In genomic region chr14:54877048-54877715, GRCm38 (mm10) we compare ENCODE assay signal across 7 mouse cellular contexts. TPM values are rescaled to one million over a fixed set of nuclear protein-coding genes. Genes with fewer than 3 reads are reported as not detected.
DNase-seq lines count a peak whose midpoint lies in the region; ATAC-seq lines count a peak whose summit lies in the region.

Gene Ppp1r3e, minus strand, starts transcription at chr14:54877550.

- peak within 1 kb of the TSS; percentile 76 for H3K4me3 ChIP-seq in intestine, embryonic 14.5 days (ENCODE audit: low read depth, low read length)
- H3K4me3 ChIP-seq in limb, embryonic 10.5 days = peak within 1 kb of the TSS; percentile 67
- H3K4me3 ChIP-seq in midbrain, embryonic 11.5 days (ENCODE audit: low read depth, low read length) = peak within 1 kb of the TSS; percentile 65

- no peaks in the 10 kb centered on the region for H3K9me3 ChIP-seq in intestine, embryonic 14.5 days (ENCODE audit: control insufficient read depth, low read length)
- H3K9me3 ChIP-seq in limb, embryonic 10.5 days (replicated peaks) = no peaks in the 10 kb centered on the region
- H3K9me3 ChIP-seq in midbrain, embryonic 11.5 days (ENCODE audit: control insufficient read depth, low read length) = no peaks in the 10 kb centered on the region

- peak within 1 kb of the TSS; percentile 76 for H3K27ac ChIP-seq in intestine, embryonic 14.5 days (ENCODE audit: low read depth)
- H3K27ac ChIP-seq in limb, embryonic 10.5 days = peak within 1 kb of the TSS; percentile 72
- H3K27ac ChIP-seq in midbrain, embryonic 11.5 days (ENCODE audit: low read depth, low read length) = peak within 1 kb of the TSS; percentile 71

- peak within 1 kb of the TSS; percentile 86 for H3K4me2 ChIP-seq in intestine, embryonic 14.5 days (ENCODE audit: low read length)
- peak within 1 kb of the TSS; percentile 99 for H3K4me2 ChIP-seq in midbrain, embryonic 11.5 days

- under 1% methylated on average over 59 of the region's 61 CpGs for WGBS in intestine, embryonic 14.5 days
- under 1% methylated on average over 61 of the region's 61 CpGs for WGBS in limb, embryonic 10.5 days
- WGBS in midbrain, embryonic 11.5 days = under 1% methylated on average over 51 of the region's 61 CpGs

- no peaks in the 10 kb centered on the region for H3K36me3 ChIP-seq in intestine, embryonic 14.5 days (ENCODE audit: control insufficient read depth, insufficient read depth, low read length)
- no peaks in the 10 kb centered on the region for H3K36me3 ChIP-seq in limb, embryonic 10.5 days
- no peaks in the 10 kb centered on the region for H3K36me3 ChIP-seq in midbrain, embryonic 11.5 days (ENCODE audit: control insufficient read depth, insufficient read depth, low read length)

- peak; percentile 86 for ATAC-seq in intestine, embryonic 14.5 days (replicated peaks; ENCODE audit: low FRiP score, low TSS enrichment, low read depth)
- ATAC-seq in midbrain, embryonic 11.5 days (ENCODE audit: low FRiP score) = peak; percentile 80

- peak within 1 kb of the TSS; percentile 78 for H3K9ac ChIP-seq in intestine, embryonic 14.5 days (ENCODE audit: low read length)
- H3K9ac ChIP-seq in midbrain, embryonic 11.5 days (ENCODE audit: low read length) = peak within 1 kb of the TSS; percentile 88

- intact Hi-C loops in gastrocnemius, postnatal 36 days (cut with DNase I) = no loop called here

- DNase-seq in adrenal gland, adult 8-10 months = peak; percentile 64
- peak; percentile 76 for DNase-seq in embryo, embryonic 11 days
- peak; percentile 53 to 66 for DNase-seq in gastrocnemius, postnatal 36 days
- peak; percentile 86 for DNase-seq in intestine, embryonic 14.5 days (ENCODE audit: low spot score)
- peak; percentile 73 for DNase-seq in limb, embryonic 10.5 days (ENCODE audit: low spot score)
- DNase-seq in midbrain, embryonic 11.5 days (ENCODE audit: low spot score, missing footprints) = peak; percentile 96
- DNase-seq in spleen, adult 12 weeks (ENCODE audit: low spot score) = peak; percentile 43

- 0 out of 2 replicates have a peak, but pooled peaks cover 4% of the 10 kb centered on the region for H3K27me3 ChIP-seq in intestine, embryonic 14.5 days (replicated peaks; ENCODE audit: control insufficient read depth, insufficient read depth, low read length)
- peaks cover 40% of the 10 kb centered on the region for H3K27me3 ChIP-seq in limb, embryonic 10.5 days (ENCODE audit: low read depth, poor library complexity, severe bottlenecking)
- peaks cover 7% of the 10 kb centered on the region for H3K27me3 ChIP-seq in midbrain, embryonic 11.5 days (ENCODE audit: control insufficient read depth, insufficient read depth, low read length)

- H3K4me1 ChIP-seq in intestine, embryonic 14.5 days (replicated peaks; ENCODE audit: control insufficient read depth, insufficient read depth, low read length) = 0 out of 2 replicates have a peak, but pooled peaks cover 4% of the 10 kb centered on the region
- H3K4me1 ChIP-seq in limb, embryonic 10.5 days = peaks cover 22% of the 10 kb centered on the region
- peaks cover 7% of the 10 kb centered on the region for H3K4me1 ChIP-seq in midbrain, embryonic 11.5 days (ENCODE audit: control insufficient read depth, insufficient read depth, low read length)

RNA-seq across cellular contexts. Expression of gene Ppp1r3e, which starts in this region (rescaled TPM):
- total RNA-seq in adrenal gland, adult 8-10 months (2022) = 10 to 100 TPM; 18.5 to 26.6 (median 21.6) TPM
- 1 to 10 TPM; 2.9 to 3.0 TPM for total RNA-seq in gastrocnemius, postnatal 36 days (2021)
- polyA plus RNA-seq in intestine, embryonic 14.5 days (2014; fragmentation: Nextera tagmentation; extraction: Ambion mirVana) = 2.9 and 4.1 TPM in 2 replicates
- 0.08 TPM in 1 of 2 replicates, not detected in the other for polyA plus RNA-seq in limb, embryonic 10.5 days (2016; fragmentation: Nextera tagmentation; extraction: Ambion mirVana)
- 0.23 and 0.68 TPM in 2 replicates for polyA plus RNA-seq in midbrain, embryonic 11.5 days (2014; fragmentation: Nextera tagmentation; extraction: Ambion mirVana)

Comparison
In these comparisons a context has a peak if more than half of its experiments do, and no peak if none do; other contexts are left out.
1. Peak in every context shown above with its lines: DNase-seq, ATAC-seq, H3K4me3 ChIP-seq and H3K27ac ChIP-seq.
2. RNA of gene Ppp1r3e (total RNA-seq): 18.5 to 26.6 TPM in adrenal gland, adult 8-10 months; 2.9 to 3.0 TPM in gastrocnemius, postnatal 36 days; every median in the first group is over 4 times any median in the second.
3. Peak in DNase-seq, H3K4me3 ChIP-seq and H3K27ac ChIP-seq in limb, embryonic 10.5 days; RNA of the gene not detected or under 1 TPM.
4. Peak in DNase-seq, ATAC-seq, H3K4me3 ChIP-seq, H3K27ac ChIP-seq, H3K9ac ChIP-seq and H3K4me2 ChIP-seq in midbrain, embryonic 11.5 days; RNA of the gene not detected or under 1 TPM.
5. DNase-seq: peak in every context shown above with its lines; median percentile 96 in midbrain, embryonic 11.5 days; 86 in intestine, embryonic 14.5 days; 76 in embryo, embryonic 11 days; 73 in limb, embryonic 10.5 days; 64 in adrenal gland, adult 8-10 months; 60 in gastrocnemius, postnatal 36 days; 43 in spleen, adult 12 weeks.